Mouse (Mus musculus): Measurements from ENCODE around the gene Commd6.
"Not testable (repeated sequence)": the region's sequence is repeated elsewhere in the genome, so short reads cannot be mapped to it uniquely, and the experiment has no call there.

The Commd6 gene

DNA sequence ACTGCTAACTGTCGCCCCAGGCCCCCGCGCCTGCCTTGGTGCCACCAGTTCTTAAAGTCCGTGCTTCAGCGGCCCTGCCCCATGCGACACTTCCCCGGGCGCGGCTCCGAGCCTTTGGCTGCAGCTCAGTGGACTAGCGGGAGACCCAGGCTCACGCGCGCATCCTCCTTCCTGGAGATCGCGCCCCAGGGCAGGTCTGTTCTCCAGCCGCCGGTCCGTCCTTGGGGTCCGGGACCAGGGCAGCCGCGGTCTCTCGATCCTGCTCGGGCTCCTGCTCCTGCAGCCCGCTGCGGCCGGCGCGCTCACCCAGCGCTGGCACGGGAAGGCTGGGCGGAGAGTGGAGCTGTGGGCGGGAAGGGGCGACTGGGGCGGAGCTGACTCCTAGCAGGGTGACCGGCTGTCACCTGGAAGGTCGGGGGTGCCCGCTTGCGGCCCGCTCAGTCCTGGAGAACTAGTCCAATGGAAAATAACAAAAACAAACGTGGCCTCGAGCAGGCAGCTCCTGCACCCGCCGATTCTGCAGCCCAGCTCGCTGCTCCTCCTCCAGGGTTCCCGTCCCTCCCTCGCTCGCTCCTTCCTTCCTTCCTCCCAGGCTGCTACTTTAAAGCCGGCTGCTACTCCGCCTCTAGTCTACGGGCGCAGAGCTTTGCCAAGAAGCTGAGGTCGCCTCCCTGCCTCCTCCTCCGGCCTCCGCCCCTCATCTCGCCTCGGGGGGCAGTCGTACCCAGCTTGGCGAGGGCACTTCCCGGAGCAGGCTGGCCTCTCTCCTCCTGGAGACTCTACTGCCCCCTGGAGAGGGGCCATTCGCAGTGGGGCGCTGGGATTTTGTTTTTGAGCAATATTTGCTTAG lies 31.7 kb downstream of the Commd6 start, which contains the start of gene Tbc1d4:
Tbc1d4 (minus strand) TSS at position 673 of the 850 bp plus-strand sequence.
- peak; percentile 91 for DNase-seq (ENCODE audit: low read depth)

DNA sequence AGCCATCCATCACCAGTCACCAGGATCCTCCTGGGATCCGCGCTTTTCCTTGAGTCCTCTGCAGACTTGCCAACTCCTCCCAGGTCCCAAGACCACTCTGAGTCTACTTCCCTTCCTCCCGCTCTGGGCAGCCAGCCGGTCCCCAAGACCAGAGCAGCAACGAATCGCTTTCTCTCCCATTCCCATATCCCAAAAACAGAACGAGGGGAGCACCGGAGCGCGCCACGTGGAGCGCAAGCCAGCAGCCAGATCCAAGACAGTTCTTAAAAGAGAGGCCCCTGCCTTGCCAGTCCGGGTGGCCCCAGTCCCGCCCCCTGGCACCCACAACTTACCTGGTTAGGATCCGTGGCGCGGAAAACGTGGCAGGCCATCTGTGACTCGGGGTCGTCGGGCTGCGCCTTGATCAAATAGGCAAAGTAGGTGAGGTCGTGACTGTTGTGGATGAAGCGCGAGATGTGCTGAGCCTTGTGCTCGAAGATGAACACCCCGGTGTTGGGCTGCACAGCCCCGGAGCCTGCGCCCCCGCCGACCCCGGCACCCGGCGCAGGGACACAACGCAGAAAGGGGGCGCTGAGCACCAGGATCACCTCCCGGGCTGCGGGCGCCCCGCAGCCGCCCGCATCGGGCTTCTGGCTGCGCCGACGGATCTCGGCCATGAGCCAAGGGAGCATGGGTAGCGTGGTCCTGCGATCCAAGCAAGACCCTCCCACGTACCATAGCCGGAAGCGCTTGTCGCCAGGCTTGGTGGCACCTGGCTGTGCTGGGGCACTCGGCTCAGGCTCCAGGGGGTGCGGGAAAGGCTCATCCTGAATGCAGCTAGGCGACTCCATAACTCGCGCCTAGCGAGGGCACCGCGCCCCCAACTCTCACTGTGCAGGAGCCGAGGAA lies 32.6 kb downstream of the Commd6 start:
- DNase-seq (ENCODE audit: low read depth), result peak; percentile 28

DNA sequence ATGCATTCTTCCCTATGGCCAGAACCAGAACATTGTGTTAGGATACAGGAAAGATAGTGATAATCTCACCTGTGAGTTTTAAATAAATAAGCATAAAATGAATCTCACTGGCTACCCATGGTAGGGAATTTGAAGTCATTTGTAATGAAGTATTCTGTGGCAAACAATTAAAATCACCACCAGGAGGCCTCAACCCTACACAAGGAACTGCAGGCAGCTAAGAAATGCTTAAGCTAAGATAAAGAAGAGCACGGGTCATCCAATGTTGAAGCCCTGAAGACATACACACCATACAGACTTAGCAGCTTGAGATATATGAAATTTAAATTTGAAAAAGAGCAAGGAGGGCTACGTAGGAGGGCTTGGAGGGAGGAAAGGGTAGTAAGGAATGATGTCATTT lies 34.6 kb downstream of the Commd6 start:
- peak; percentile 19 for DNase-seq (ENCODE audit: low read depth)

DNA sequence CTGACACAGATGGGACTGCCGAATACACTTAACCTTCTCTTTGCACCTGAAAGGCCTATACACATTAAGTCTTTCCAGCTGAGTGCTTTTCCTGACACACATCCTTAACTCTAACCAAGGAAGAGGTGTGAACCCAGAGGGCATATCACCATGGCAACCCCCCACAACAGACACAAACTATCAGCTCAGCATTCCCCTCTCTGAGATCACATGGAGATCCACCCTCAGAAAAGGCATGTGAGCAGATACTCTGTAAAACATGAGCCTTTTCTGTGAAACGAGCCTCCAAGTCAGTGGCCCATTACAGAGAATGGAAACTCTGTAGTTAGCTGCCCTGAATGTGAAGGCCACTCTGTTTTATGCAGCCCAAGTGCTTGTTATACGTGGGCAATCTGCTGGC lies 37.6 kb downstream of the Commd6 start:
- DNase-seq (ENCODE audit: low read depth), result no peak

DNA sequence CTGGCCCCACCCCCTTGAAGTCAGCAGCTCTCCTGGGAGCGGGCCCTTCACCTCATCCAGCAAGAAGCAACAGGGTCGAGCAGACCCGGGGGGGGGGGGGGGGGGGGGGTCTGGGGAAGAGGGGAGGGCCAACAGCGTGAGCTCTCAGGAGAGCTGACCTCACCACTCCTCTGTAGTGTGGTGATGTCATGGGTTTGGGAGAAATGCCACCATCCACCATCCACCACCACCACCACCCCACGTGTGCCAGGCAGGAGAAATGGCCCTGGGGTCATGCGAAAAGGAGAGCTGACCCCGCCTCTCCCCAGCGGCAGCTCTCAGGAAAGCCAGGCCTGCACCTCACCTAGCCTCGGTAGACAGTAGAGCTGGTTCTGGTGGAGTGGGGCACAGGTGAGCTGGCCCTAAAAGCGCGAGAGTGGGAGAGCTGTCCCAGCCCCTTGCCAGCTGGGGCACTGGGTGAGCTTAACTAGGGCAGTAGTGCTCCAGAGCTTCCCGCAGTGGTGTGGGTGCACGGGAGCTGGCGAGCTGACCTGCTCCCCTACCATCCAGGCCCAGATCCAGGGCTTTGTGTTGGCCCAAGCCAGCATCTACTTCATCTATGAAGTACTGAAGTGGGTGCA lies 43.3 kb downstream of the Commd6 start:
- no peak for DNase-seq (ENCODE audit: low read depth)

DNA sequence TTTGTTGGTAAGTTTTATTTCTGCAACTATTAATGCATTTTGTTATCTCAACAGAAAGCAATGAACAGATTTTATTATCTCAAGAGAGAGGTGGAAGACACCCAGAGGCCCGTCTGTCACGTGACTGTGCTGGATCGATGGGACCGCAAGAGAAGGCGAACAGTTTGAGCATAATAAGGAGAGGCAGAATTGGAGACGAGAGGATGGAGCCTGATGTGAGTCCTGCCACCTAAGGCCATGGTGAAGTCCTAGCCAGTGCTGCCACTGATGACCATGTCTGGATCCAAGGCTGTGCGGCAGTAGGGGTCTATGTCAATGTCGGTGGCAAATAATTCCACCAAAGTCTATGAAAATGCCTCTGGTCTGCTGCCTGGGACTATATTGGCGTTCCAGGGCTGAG lies 43.8 kb downstream of the Commd6 start:
- DNase-seq (ENCODE audit: low read depth), result no peak

DNA sequence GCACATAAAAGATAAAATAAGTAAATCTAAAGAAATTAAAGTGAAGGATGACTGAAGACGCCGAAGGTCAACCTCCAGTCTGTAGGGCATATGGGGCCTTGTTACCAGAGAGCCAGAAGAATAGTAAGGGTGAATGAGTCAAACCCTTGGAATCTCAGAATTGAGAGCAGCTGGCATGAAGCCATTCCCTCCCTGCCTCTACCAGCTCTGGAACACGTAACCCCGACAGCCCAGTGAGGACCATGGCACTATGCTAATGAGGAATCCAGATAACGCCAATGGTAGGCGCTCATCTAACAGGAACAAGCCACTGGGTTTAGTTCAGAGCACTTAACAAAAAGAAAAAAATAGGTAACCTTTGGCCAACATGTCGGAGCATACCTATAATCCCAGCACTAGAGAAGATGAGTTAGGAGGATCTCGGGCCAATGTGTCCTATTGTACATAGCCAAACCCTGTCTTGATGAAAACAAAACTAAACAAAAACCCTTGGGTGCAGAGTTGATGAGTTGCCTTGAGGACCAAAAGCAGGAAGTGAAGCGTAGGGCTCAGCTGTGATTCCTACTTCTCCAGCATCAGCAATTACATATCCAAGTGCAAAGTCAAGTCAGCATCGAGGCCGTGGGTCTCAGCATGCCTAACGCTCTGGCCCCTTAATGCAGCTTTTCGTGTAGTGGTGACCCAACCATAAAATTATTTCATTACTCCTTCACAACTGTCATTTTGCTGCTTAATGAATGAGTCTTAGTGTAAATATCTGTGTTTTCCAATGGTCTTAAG lies 45.0 kb downstream of the Commd6 start:
- peak; percentile 43 for DNase-seq (ENCODE audit: low read depth)

DNA sequence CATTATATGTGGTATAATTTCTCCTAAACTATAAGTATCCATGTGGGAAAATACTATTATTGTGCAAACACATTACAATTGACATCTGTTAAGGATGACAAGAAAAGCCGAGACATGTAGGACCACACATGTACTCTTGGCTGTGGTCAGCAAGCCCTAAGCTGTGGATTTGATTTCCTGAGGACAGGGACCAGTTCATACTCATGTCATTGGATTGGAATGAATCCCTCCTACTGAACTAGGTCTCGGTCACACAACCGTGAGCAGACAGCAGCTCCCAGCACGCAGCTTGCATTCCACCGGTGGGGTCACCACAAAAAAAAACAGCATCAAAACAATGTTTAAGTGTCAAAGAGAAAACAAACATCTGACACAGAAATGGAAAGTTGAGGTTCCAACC lies 46.5 kb downstream of the Commd6 start:
- no peak for DNase-seq (ENCODE audit: low read depth)

DNA sequence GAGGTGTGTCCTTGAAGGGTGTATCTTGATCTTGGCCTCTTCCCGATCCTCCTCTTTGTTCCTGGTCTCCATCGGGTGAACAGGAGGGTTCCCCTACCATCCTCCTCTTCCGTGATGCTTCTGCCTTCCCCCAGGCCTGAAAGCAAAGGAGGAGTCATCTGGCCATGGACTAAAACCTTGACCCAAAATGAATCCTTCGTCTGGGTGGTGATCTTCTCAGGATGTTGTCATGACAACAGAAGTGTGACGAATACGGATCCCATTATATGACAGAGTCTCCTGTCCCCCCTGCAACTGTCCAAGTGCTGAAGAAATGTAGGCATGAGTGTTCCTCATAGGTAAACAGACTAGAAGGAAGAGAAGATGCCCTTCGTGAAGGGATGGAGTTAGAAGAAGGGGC lies 47.1 kb downstream of the Commd6 start:
- no peak for DNase-seq (ENCODE audit: low read depth)

DNA sequence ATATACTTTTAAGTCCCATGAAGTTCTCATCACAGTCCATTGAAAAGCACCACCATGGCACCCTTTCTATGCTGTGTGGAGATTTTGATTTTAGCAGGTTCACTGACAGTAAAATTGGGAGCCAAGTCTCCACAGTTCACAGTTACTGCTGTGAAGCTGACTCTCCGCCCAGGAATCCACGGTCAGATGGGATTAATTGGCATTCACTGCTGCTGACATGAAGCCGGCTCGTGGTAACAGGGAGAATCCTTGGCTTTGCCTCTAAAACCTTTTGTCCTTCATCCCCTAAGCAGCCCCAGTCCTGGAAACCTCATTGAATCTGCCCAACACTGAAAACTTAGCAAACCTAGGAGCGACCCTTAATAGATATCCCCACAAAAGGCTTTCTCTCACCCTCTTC lies 49.4 kb downstream of the Commd6 start:
- peak; percentile 31 for DNase-seq (ENCODE audit: low read depth)

DNA sequence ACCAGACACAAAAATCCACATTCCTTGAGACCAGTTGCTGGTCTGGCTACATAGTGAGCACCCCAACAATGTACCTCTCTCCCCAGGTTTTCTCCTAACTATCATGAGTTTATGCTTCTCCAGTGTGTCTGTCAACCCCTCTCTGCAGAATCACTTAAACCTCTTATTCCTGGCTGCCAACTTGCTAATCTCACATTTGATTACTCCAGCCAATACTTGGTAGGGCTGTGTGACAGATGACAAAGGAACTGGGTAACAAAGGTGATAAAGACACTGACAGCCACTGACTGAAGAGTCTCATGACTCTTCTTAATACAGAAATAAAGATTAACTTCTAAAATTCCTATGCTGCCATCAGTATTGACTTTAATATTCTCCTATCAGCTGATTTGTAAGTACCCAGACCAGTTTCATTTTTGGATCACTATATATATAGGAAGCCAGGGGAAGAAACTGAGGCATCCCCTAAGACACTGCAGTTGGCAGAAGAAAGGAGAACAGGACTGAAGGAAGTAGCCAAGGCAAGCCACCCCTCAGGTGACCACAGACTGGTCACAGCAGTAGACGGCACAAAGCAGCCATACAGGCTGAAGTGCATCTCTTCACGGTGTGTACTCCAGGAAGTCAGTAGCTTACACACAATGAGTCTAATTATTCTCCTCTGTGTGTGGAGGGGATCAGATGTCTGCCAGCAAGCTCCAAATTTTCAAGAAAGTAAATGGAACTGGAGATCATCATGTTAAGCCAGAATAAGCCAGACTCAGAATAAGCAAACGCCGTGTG lies 52.1 kb downstream of the Commd6 start:
- DNase-seq (ENCODE audit: low read depth), result not testable (repeated sequence)

DNA sequence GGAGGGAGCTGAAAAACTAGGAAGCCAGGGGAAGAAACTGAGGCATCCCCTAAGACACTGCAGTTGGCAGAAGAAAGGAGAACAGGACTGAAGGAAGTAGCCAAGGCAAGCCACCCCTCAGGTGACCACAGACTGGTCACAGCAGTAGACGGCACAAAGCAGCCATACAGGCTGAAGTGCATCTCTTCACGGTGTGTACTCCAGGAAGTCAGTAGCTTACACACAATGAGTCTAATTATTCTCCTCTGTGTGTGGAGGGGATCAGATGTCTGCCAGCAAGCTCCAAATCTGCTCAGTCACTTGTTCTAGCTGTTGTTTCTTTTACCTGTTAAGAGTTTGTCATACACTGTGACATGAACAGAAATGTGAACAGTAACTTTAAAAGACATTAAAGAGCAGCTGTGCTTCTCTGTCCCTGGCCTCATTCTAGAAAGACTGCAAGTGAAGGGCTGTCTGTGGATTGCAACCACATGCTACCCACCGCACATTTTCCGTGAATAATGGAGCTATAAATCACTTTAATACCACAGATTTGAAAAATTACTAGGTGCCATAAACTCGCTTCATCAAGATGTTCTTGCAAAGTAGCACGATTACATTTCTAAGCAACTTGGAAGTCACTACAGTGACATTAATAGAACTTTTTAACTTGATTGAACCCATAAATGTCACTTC lies 53.0 kb downstream of the Commd6 start:
- not testable (repeated sequence) for DNase-seq (ENCODE audit: low read depth)

DNA sequence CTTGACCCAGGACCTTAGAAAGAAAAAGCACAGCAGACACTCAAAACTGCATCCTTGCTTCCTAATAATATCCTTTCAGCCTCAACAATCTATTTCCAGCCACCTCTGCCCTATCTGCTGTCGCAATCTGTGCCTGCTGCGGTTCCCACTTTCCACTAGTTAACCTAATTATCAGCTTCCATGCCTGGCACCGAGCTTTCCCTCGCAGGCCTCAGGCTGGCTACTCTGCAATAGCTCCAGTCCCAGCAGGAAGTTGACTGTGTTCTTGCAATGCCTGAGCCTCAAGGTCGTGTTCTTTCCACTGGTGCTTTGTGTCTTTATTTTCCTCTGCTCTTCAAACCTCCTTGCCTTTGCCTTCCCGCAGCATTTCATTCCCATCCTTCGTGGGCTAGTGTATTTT lies 54.4 kb downstream of the Commd6 start:
- no peak for DNase-seq (ENCODE audit: low read depth)
